Mouse (Mus musculus) myocyte (in vitro differentiated cells): ENCODE measurements at regions not wholly inside any gene's neighbourhood (a gene's known extent, or its start where the extent isn't known, plus 50 kb on each side); places are given as distances from the start of the nearest gene placed in this dataset.
"Not testable (repeated sequence)": the region's sequence is repeated elsewhere in the genome, so short reads cannot be mapped to it uniquely, and the experiment has no call there.

ENCODE experiments used
- CEBPB ChIP-seq: IDR thresholded peaks from 2 replicates; pipeline ENCODE4 v1.6.1; 2011; ENCODE audit warnings: mild to moderate bottlenecking, moderate library complexity; ENCODE audit not compliant: poor library complexity, insufficient read depth, severe bottlenecking
- E2F4 ChIP-seq: IDR thresholded peaks from one replicate; pipeline ENCODE4 v1.6.1; 2011; ENCODE audit warnings: mild to moderate bottlenecking, control low read depth, moderate library complexity; ENCODE audit not compliant: insufficient read depth
- MAX ChIP-seq: IDR thresholded peaks from one replicate; pipeline ENCODE4 v1.6.1; 2011; ENCODE audit warnings: low read depth, mild to moderate bottlenecking, control low read depth
- MYOD1 ChIP-seq, 3 experiments: IDR thresholded peaks; one replicate each; pipeline ENCODE4 v1.6.1; 2011; ENCODE audit warnings: control low read depth in 2 of 3, low read depth in 2 of 3, mild to moderate bottlenecking in 2 of 3, moderate library complexity in 1 of 3; ENCODE audit not compliant: insufficient read length in 2 of 3, control insufficient read depth in 1 of 3
- MYOG ChIP-seq, 3 experiments: IDR thresholded peaks; one replicate each; pipeline ENCODE4 v1.6.1; 2011; ENCODE audit warnings: control low read depth in 2 of 3, low read depth in 2 of 3, mild to moderate bottlenecking in 2 of 3; ENCODE audit not compliant: insufficient read length in 2 of 3, control insufficient read depth in 1 of 3, insufficient read depth in 1 of 3
- POLR2A ChIP-seq: IDR thresholded peaks from one replicate; pipeline ENCODE4 v1.6.1; 2011; ENCODE audit warnings: low read depth, mild to moderate bottlenecking, control low read depth, moderate library complexity; ENCODE audit not compliant: insufficient read length
- REST ChIP-seq: IDR thresholded peaks from one replicate; pipeline ENCODE4 v1.6.1; 2011; ENCODE audit warnings: mild to moderate bottlenecking, control low read depth, moderate library complexity; ENCODE audit not compliant: insufficient read depth, insufficient read length
- SRF ChIP-seq: IDR thresholded peaks from one replicate; pipeline ENCODE4 v1.6.1; 2011; ENCODE audit warnings: low read depth; ENCODE audit not compliant: control insufficient read depth, insufficient read length
- TCF12 ChIP-seq: IDR thresholded peaks from one replicate; pipeline ENCODE4 v1.6.1; 2011; ENCODE audit warnings: mild to moderate bottlenecking, control low read depth; ENCODE audit not compliant: poor library complexity, insufficient read depth, severe bottlenecking
- TCF3 ChIP-seq: IDR thresholded peaks from one replicate; pipeline ENCODE4 v1.6.1; 2011; ENCODE audit warnings: low read depth, control low read depth; ENCODE audit not compliant: insufficient read length
- USF1 ChIP-seq: IDR thresholded peaks from one replicate; pipeline ENCODE4 v1.6.1; 2011; ENCODE audit warnings: low read depth, mild to moderate bottlenecking, control low read depth, moderate library complexity

GRCm38 (mm10) chr10:7327046-7327445, 115.0 kb upstream of the Cnksr3 start:
- not testable (repeated sequence) for TF ChIP-seq MAX; POLR2A; MYOD1 (IDR thresholded peaks at IDR 0.05; ENCODE audit: control insufficient read depth in 1 of 3, insufficient read length in 2 of 3, low read depth in 2 of 3); REST; TCF3; CEBPB; SRF; USF1; TCF12; E2F4; MYOG (IDR thresholded peaks at IDR 0.05; ENCODE audit: control insufficient read depth in 1 of 3, insufficient read depth in 1 of 3, insufficient read length in 2 of 3, low read depth in 2 of 3)
